Mouse (Mus musculus) midbrain, embryonic 10.5 days (tissue): ENCODE measurements at regions not wholly inside any gene's neighbourhood (a gene's known extent, or its start where the extent isn't known, plus 50 kb on each side); places are given as distances from the start of the nearest gene placed in this dataset.
A peak's percentile ranks its signal among the peaks of the same experiment; 100 is the strongest.

ENCODE experiments used
- DNase-seq: peaks from one replicate; pipeline ENCODE4 v3.0.0-alpha.2; 2017; ENCODE audit warnings: low spot score
- H3K27ac ChIP-seq: fragments of 300-500 bp; sonication (generic); replicated peaks from 2 replicates; pipeline ENCODE4 v1.5.1; 2016; ENCODE audit warnings: mild to moderate bottlenecking
- H3K27me3 ChIP-seq: fragments of 300-500 bp; sonication (generic); 2 replicates; pipeline ENCODE4 v1.6.1; 2016; ENCODE audit warnings: low read depth, mild to moderate bottlenecking; ENCODE audit not compliant: poor library complexity, severe bottlenecking
- H3K36me3 ChIP-seq: fragments of 300-500 bp; sonication (generic); 2 replicates; pipeline ENCODE4 v1.6.1; 2016; ENCODE audit warnings: mild to moderate bottlenecking, moderate library complexity
- H3K4me1 ChIP-seq: fragments of 300-500 bp; sonication (generic); 2 replicates; pipeline ENCODE4 v1.6.1; 2016
- H3K4me3 ChIP-seq: fragments of 300-500 bp; sonication (generic); 2 replicates; pipeline ENCODE4 v1.5.1; 2016; ENCODE audit warnings: mild to moderate bottlenecking, moderate library complexity
- H3K9me3 ChIP-seq: fragments of 300-500 bp; sonication (generic); replicated peaks from 2 replicates; pipeline ENCODE4 v1.6.1; 2016; ENCODE audit warnings: mild to moderate bottlenecking
- WGBS: fragments of 180-500 bp; shearing (Covaris S2); methylation state at CpG from one replicate; pipeline ENCODE4 v1.1.7; 2016; 5-methylcytosine and 5-hydroxymethylcytosine counted together

DNA sequence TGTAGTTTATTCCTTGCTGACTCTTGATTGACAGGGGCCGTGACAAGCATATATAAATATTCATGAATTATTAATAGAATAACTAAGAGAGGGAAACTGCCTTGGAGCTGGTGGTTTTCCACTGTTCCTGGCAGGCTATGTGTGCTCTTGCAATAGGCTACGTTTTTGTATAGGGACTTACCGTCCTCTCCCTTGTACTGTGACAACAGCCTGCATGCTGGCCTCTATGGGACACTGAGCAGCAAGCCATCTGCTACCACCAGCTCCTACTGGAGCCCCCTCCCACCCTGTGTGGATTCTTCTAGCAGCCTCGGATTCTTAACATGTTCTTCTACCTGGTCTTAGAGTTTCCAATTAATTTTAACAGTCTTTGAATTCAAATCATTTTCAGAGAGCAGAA, 261.6 kb upstream of the Id4 start:
- Histone ChIP-seq H3K36me3 (no peaks in the 10 kb centered on the region), H3K27ac (no peak overlapping the region), H3K4me3 (no peak overlapping the region), H3K4me1 (peaks cover 8% of the 10 kb centered on the region), H3K9me3 (no peaks in the 10 kb centered on the region), H3K27me3 (no peaks in the 10 kb centered on the region)
- WGBS = 71% methylated on average over 4 of the region's 4 CpGs
- DNase-seq = no peak

DNA sequence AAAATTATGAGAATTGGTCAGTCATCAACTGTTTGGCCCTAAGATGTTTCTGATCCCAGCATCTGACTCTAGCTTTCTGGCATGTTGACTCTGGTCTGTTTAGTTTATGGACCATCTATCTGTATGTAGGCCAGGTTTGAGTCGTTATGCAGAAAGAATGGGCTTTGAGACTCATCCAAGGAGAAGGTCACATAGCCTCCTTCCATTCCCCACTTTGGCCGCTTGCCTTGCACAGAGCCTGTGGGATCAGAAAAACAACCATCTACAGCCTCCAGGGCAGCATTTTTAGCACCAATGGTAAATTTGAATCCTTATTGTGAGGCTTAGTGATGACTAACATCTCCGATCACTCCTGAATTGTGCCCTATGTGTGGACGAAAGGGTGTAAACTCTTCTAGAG, 257.9 kb upstream of the Id4 start:
- WGBS = 91% methylated on average over 4 of the region's 4 CpGs
- Histone ChIP-seq H3K9me3 (no peaks in the 10 kb centered on the region), H3K4me3 (no peak overlapping the region), H3K27ac (no peak overlapping the region), H3K4me1 (peaks cover 8% of the 10 kb centered on the region), H3K36me3 (no peaks in the 10 kb centered on the region), H3K27me3 (no peaks in the 10 kb centered on the region)
- DNase-seq = no peak

DNA sequence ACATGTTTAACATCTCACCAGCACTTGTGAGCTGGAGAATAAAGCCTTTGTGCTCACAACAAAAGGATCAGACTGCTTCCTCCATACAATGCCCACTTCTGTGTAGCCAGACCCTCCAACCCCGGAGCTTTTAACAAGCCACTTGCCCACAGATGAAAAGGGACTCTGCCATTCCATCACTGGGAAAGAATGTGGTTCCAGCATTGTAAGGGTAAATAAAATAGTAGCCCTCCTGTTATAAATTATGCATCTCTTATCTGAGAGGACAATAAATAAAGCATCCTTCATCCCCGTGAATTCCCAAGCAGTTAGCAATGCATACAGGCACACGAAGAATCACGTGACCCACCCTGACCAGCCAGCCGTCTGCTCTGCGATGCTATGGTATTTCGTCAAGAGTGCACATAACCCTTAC, 247.7 kb upstream of the Id4 start:
- H3K4me1 ChIP-seq = peaks cover 17% of the 10 kb centered on the region
- 48% methylated on average over 7 of the region's 7 CpGs for WGBS
- H3K9me3 ChIP-seq = no peaks in the 10 kb centered on the region
- no peak overlapping the region for H3K4me3 ChIP-seq
- DNase-seq = peak; percentile 45
- H3K36me3 ChIP-seq = no peaks in the 10 kb centered on the region
- peak overlapping the region; percentile 76 for H3K27ac ChIP-seq
- peaks cover 19% of the 10 kb centered on the region; the same call in 1 of the 2 replicates for H3K27me3 ChIP-seq

DNA sequence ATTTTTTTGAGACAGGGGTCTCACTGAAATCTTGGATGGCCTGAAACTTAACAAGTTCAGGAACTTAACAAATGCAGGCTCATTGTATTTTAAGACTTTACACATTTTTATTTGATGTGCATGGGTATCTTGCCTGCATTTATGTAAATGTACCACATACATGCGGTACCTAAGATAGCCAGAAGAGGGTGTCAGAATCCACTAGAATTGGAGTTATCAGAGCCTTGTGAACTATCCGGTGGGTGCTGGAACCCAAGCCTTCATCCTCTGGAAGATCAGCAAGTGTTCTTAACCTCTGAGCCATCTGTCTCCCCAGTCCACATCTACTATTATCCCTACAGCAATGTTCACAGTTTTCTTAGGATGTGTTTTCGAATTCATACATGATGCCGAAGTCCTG, 245.7 kb upstream of the Id4 start:
- peaks cover 19% of the 10 kb centered on the region; the same call in 1 of the 2 replicates for H3K27me3 ChIP-seq
- no peak overlapping the region for H3K27ac ChIP-seq
- peaks cover 21% of the 10 kb centered on the region for H3K4me1 ChIP-seq
- WGBS = 79% methylated on average over 4 of the region's 4 CpGs
- no peak overlapping the region for H3K4me3 ChIP-seq
- H3K36me3 ChIP-seq = no peaks in the 10 kb centered on the region
- DNase-seq = no peak
- H3K9me3 ChIP-seq = no peaks in the 10 kb centered on the region

DNA sequence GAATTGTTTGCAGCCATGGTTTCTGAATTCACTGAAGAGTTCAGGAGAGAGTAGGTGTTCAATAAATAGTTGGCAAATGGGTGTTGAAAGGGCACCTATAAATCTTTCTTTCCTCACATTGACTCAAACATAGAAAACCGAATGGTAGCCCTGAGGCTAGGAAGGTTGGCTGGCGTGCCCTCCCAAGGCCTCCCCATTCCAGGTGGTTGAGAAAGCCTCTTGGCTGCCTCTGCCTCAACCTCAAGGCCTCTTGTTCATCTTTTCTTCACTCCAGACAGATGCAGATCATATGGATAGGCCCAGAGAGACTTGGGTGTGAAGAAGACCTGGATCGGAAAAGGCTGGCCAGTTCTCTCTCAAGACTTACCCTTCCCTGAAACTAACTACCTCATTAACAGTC, 245.0 kb upstream of the Id4 start:
- Histone ChIP-seq H3K4me3 (no peak overlapping the region), H3K36me3 (no peaks in the 10 kb centered on the region), H3K4me1 (peaks cover 21% of the 10 kb centered on the region), H3K9me3 (no peaks in the 10 kb centered on the region), H3K27me3 (peaks cover 14% of the 10 kb centered on the region; the same call in 1 of the 2 replicates), H3K27ac (no peak overlapping the region)
- no peak for DNase-seq
- 92% methylated on average over 3 of the region's 3 CpGs for WGBS

DNA sequence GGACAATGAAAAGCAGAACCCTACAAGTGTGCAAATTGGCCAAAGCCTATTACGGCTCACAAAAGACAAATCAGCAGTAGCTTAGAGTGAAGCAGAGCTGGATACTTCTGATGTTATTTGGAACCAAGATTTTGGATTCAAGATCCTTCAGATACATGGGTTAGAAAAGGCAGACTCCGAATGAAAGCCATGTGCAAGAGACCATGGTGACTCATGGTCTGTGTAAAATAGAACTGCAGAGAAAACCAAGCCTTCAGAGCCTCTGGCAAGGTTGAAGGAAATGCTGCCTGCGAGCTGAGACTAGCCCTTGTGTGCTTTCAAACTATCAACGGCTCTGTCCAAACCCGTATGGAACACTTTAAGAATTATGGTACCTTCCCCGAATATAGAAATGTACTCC, 244.4 kb upstream of the Id4 start:
- Histone ChIP-seq H3K9me3 (no peaks in the 10 kb centered on the region), H3K27ac (no peak overlapping the region), H3K4me3 (no peak overlapping the region), H3K36me3 (no peaks in the 10 kb centered on the region), H3K27me3 (peaks cover 8% of the 10 kb centered on the region; the same call in 1 of the 2 replicates), H3K4me1 (peaks cover 21% of the 10 kb centered on the region)
- WGBS = 91% methylated on average over 6 of the region's 6 CpGs
- DNase-seq = no peak

GRCm38 (mm10) chr13:48017649-48018048, 243.4 kb upstream of the Id4 start:
- no peaks in the 10 kb centered on the region for H3K9me3 ChIP-seq
- DNase-seq = no peak
- peaks cover 21% of the 10 kb centered on the region for H3K4me1 ChIP-seq
- H3K27me3 ChIP-seq = no peaks in the 10 kb centered on the region
- H3K27ac ChIP-seq = no peak overlapping the region
- no peak overlapping the region for H3K4me3 ChIP-seq
- 88% methylated on average over 8 of the region's 8 CpGs for WGBS
- no peaks in the 10 kb centered on the region for H3K36me3 ChIP-seq

GRCm38 (mm10) chr13:48018606-48019005, 242.4 kb upstream of the Id4 start:
- 74% methylated on average over 5 of the region's 5 CpGs for WGBS
- no peak for DNase-seq
- no peaks in the 10 kb centered on the region for H3K36me3 ChIP-seq
- peak overlapping the region; percentile 55; the same call in 1 of the 2 replicates for H3K27ac ChIP-seq
- no peaks in the 10 kb centered on the region for H3K9me3 ChIP-seq
- peaks cover 20% of the 10 kb centered on the region for H3K4me1 ChIP-seq
- H3K27me3 ChIP-seq = no peaks in the 10 kb centered on the region
- H3K4me3 ChIP-seq = no peak overlapping the region

GRCm38 (mm10) chr13:48022958-48023615, 237.9 kb upstream of the Id4 start:
- DNase-seq = no peak
- no peak overlapping the region for H3K27ac ChIP-seq
- H3K36me3 ChIP-seq = no peaks in the 10 kb centered on the region
- H3K4me1 ChIP-seq = peaks cover 10% of the 10 kb centered on the region; the same call in 1 of the 2 replicates
- no peaks in the 10 kb centered on the region for H3K9me3 ChIP-seq
- H3K4me3 ChIP-seq = no peak overlapping the region
- H3K27me3 ChIP-seq = no peaks in the 10 kb centered on the region
- 60% methylated on average over 7 of the region's 7 CpGs for WGBS

GRCm38 (mm10) chr13:48027775-48028489, 233.1 kb upstream of the Id4 start:
- no peaks in the 10 kb centered on the region for H3K27me3 ChIP-seq
- 0 out of 2 replicates have a peak overlapping the region, but pooled peaks have one; percentile 25 for H3K27ac ChIP-seq
- peaks cover 5% of the 10 kb centered on the region; the same call in 1 of the 2 replicates for H3K4me1 ChIP-seq

DNA sequence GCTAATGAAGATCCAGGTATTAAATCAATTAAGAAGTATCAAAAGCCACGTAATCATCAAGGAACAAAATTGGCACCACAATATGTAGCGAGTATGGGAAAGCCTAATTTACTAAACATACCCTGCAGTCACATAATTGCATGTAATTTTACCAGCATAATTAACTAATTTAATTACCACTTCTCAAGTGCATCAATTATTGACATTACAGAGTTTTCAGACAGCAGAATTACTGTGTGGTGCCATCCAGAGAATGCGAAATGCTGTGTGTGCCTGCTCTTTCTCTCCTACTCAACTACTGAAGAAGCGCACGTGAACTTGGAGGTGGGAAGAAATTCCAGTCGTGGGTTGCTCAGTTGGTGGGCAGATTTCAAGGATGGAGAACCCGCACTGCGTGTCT, 229.5 kb upstream of the Id4 start:
- Histone ChIP-seq H3K36me3 (no peaks in the 10 kb centered on the region), H3K9me3 (no peaks in the 10 kb centered on the region), H3K4me3 (no peak overlapping the region), H3K27ac (no peak overlapping the region), H3K27me3 (no peaks in the 10 kb centered on the region), H3K4me1 (no peaks in the 10 kb centered on the region)
- DNase-seq = no peak
- 86% methylated on average over 8 of the region's 8 CpGs for WGBS

More at GRCm38 (mm10) chr13:48027775-48028489, 233.1 kb upstream of the Id4 start:
- no peaks in the 10 kb centered on the region for H3K9me3 ChIP-seq
- DNase-seq = no peak
- no peaks in the 10 kb centered on the region for H3K36me3 ChIP-seq
- H3K4me3 ChIP-seq = no peak overlapping the region
- 76% methylated on average over 7 of the region's 7 CpGs for WGBS

GRCm38 (mm10) chr13:48042172-48042571, 218.9 kb upstream of the Id4 start:
- Histone ChIP-seq H3K4me1 (peaks cover 13% of the 10 kb centered on the region), H3K27me3 (no peaks in the 10 kb centered on the region), H3K27ac (no peak overlapping the region), H3K9me3 (no peaks in the 10 kb centered on the region), H3K4me3 (no peak overlapping the region), H3K36me3 (no peaks in the 10 kb centered on the region)
- 56% methylated on average over 4 of the region's 4 CpGs for WGBS
- no peak for DNase-seq

DNA sequence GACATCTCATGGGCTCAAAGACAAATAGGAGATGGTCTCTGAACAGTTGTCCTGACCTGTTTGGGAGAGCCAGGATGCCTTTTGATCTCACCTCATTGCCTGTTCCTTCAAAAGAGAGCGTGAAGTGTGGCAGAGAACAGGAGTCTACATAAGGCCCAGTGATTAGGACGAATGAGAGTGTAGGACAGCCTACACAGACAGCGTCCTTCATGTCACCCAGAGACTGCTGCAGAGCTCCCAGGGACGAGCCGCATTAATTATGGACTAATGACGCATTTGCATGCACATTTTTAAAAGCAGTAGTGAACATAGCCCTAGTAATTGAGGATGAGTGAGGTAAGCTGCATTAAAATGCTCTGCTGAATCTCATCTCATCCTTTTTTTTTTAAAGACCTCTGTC, 218.5 kb upstream of the Id4 start:
- H3K4me3 ChIP-seq = no peak overlapping the region
- H3K36me3 ChIP-seq = no peaks in the 10 kb centered on the region
- WGBS = 83% methylated on average over 6 of the region's 6 CpGs
- no peak overlapping the region for H3K27ac ChIP-seq
- no peak for DNase-seq
- H3K27me3 ChIP-seq = no peaks in the 10 kb centered on the region
- H3K9me3 ChIP-seq = no peaks in the 10 kb centered on the region
- H3K4me1 ChIP-seq = peaks cover 13% of the 10 kb centered on the region
